Mouse (Mus musculus) MEL (cell line): ENCODE measurements around the gene Hmg20a. TPM values are rescaled to one million over a fixed set of nuclear protein-coding genes. Genes with fewer than 3 reads are reported as not detected.
A peak's percentile ranks its signal among the peaks of the same experiment; 100 is the strongest.

Experiments used
- DNase-seq: peaks from one replicate; pipeline ENCODE4 v3.0.0; 2011; ENCODE audit warnings: low read depth, low spot score
- H3K27ac ChIP-seq: 2 replicates; pipeline ENCODE4 v1.5.1; 2012; ENCODE audit warnings: low read depth, mild to moderate bottlenecking, control low read depth, low read length, moderate library complexity; ENCODE audit not compliant: control insufficient read depth
- H3K27me3 ChIP-seq, 2 experiments: fragments of 150-350 bp in 1 of 2; sonication (generic) in 1 of 2; 2 replicates each; pipeline ENCODE4 v1.6.1; 2012; ENCODE audit warnings: low read length in 2 of 2, mild to moderate bottlenecking in 2 of 2, improper control_type of control experiment in 1 of 2, moderate library complexity in 1 of 2; ENCODE audit not compliant: insufficient read depth in 2 of 2, control insufficient read depth in 1 of 2
- H3K36me3 ChIP-seq, 2 experiments: 2 replicates each; pipeline ENCODE4 v1.6.1; 2012 to 2014; ENCODE audit warnings: low read length in 2 of 2, improper control_type of control experiment in 1 of 2, inconsistent platforms in 1 of 2, mild to moderate bottlenecking in 1 of 2; ENCODE audit not compliant: insufficient read depth in 2 of 2, control insufficient read depth in 1 of 2
- H3K4me1 ChIP-seq, 2 experiments: fragments of 150-350 bp in 1 of 2; sonication (generic) in 1 of 2; 2 replicates each; pipeline ENCODE4 v1.6.1; 2012; ENCODE audit warnings: low read length in 2 of 2, improper control_type of control experiment in 1 of 2, mild to moderate bottlenecking in 1 of 2; ENCODE audit not compliant: insufficient read depth in 2 of 2, control insufficient read depth in 1 of 2
- H3K4me3 ChIP-seq, 2 experiments: fragments of 150-350 bp in 1 of 2; sonication (generic) in 1 of 2; 2 replicates each; pipeline ENCODE4 v1.5.1; 2012; ENCODE audit warnings: low read depth in 2 of 2, low read length in 2 of 2, mild to moderate bottlenecking in 2 of 2, moderate library complexity in 2 of 2, control low read depth in 1 of 2, improper control_type of control experiment in 1 of 2; ENCODE audit not compliant: control insufficient read depth in 1 of 2, insufficient read depth in 1 of 2
- H3K79me2 ChIP-seq: 2 replicates; pipeline ENCODE4 v1.6.1; 2012; ENCODE audit warnings: mild to moderate bottlenecking, low read length, moderate library complexity; ENCODE audit not compliant: control insufficient read depth, poor library complexity, insufficient read depth
- H3K9ac ChIP-seq: 2 replicates; pipeline ENCODE4 v1.6.1; 2012; ENCODE audit warnings: low read depth, mild to moderate bottlenecking, control low read depth, low read length, moderate library complexity; ENCODE audit not compliant: control insufficient read depth, poor library complexity, severe bottlenecking
- H3K9me3 ChIP-seq: fragments of 150-350 bp; sonication (generic); replicated peaks from 2 replicates; pipeline ENCODE4 v1.6.1; 2012; ENCODE audit warnings: mild to moderate bottlenecking, low read length, improper control_type of control experiment, moderate library complexity; ENCODE audit not compliant: insufficient read depth
- BHLHE40 ChIP-seq: IDR thresholded peaks from 2 replicates; pipeline ENCODE4 v1.6.1; 2012; ENCODE audit warnings: low read depth, mild to moderate bottlenecking, inconsistent platforms, low read length, improper control_type of control experiment, borderline replicate concordance
- CHD1 ChIP-seq: IDR thresholded peaks from 2 replicates; pipeline ENCODE4 v1.6.1; 2012; ENCODE audit warnings: low read depth, mild to moderate bottlenecking, inconsistent platforms, low read length, improper control_type of control experiment
- ELF1 ChIP-seq: IDR thresholded peaks from 2 replicates; pipeline ENCODE4 v1.6.1; 2014; ENCODE audit warnings: low read depth, mild to moderate bottlenecking, inconsistent platforms, low read length, improper control_type of control experiment, moderate library complexity
- EP300 ChIP-seq, 2 experiments: IDR thresholded peaks; 2 replicates each; pipeline ENCODE4 v1.6.1; 2011; ENCODE audit warnings: improper control_type of control experiment in 2 of 2, low read length in 2 of 2, low read depth in 1 of 2, mild to moderate bottlenecking in 1 of 2
- GATA1 ChIP-seq: IDR thresholded peaks from 2 replicates; pipeline ENCODE4 v1.6.1; 2011; ENCODE audit warnings: low read depth, low read length, improper control_type of control experiment
- JUND ChIP-seq: IDR thresholded peaks from 2 replicates; pipeline ENCODE4 v1.6.1; 2011; ENCODE audit warnings: low read depth, mild to moderate bottlenecking, improper control_type of control experiment, low read length
- KAT2A ChIP-seq: conservative IDR thresholded peaks from 2 replicates; pipeline ENCODE4 v1.6.1; 2012; ENCODE audit warnings: low read depth, low read length, improper control_type of control experiment, inconsistent platforms
- MAFK ChIP-seq: IDR thresholded peaks from 2 replicates; pipeline ENCODE4 v1.6.1; 2011; ENCODE audit warnings: low read depth, mild to moderate bottlenecking, low read length, improper control_type of control experiment, borderline replicate concordance
- MEF2A ChIP-seq: IDR thresholded peaks from 2 replicates; pipeline ENCODE4 v1.6.1; 2014; ENCODE audit warnings: low read depth, mild to moderate bottlenecking, inconsistent platforms, low read length, improper control_type of control experiment; ENCODE audit not compliant: poor library complexity, insufficient replicate concordance, severe bottlenecking; ENCODE audit errors: extremely low read depth
- MXI1 ChIP-seq: IDR thresholded peaks from 2 replicates; pipeline ENCODE4 v1.6.1; 2011; ENCODE audit warnings: mild to moderate bottlenecking, low read depth, low read length, improper control_type of control experiment
- NRF1 ChIP-seq: IDR thresholded peaks from 2 replicates; pipeline ENCODE4 v1.6.1; 2014; ENCODE audit warnings: low read depth, mild to moderate bottlenecking, inconsistent platforms, low read length, improper control_type of control experiment, moderate library complexity; ENCODE audit not compliant: poor library complexity, insufficient read depth, severe bottlenecking
- POLR2A ChIP-seq, 2 experiments: IDR thresholded peaks; 2 replicates each; pipeline ENCODE4 v1.6.1; 2011 to 2012; ENCODE audit warnings: low read length in 2 of 2, mild to moderate bottlenecking in 2 of 2, control low read depth in 1 of 2, improper control_type of control experiment in 1 of 2, low read depth in 1 of 2, moderate library complexity in 1 of 2; ENCODE audit not compliant: control insufficient read depth in 1 of 2, insufficient read depth in 1 of 2, poor library complexity in 1 of 2
- POLR2AphosphoS2 ChIP-seq: IDR thresholded peaks from 2 replicates; pipeline ENCODE4 v1.6.1; 2011; ENCODE audit warnings: low read length, improper control_type of control experiment
- POLR2AphosphoS5 ChIP-seq: IDR thresholded peaks from 2 replicates; pipeline ENCODE4 v1.6.1; 2012; ENCODE audit warnings: low read depth, borderline replicate concordance, mild to moderate bottlenecking, inconsistent platforms, low read length, moderate library complexity, mixed read lengths
- SIN3A ChIP-seq: IDR thresholded peaks from 2 replicates; pipeline ENCODE4 v1.6.1; 2012; ENCODE audit warnings: low read length, improper control_type of control experiment, inconsistent platforms
- SMC3 ChIP-seq: IDR thresholded peaks from 2 replicates; pipeline ENCODE4 v1.6.1; 2011; ENCODE audit warnings: low read depth, low read length, improper control_type of control experiment
- TCF12 ChIP-seq: IDR thresholded peaks from 2 replicates; pipeline ENCODE4 v1.6.1; 2014; ENCODE audit warnings: low read depth, mild to moderate bottlenecking, inconsistent platforms, low read length, improper control_type of control experiment, moderate library complexity
- USF1 ChIP-seq: IDR thresholded peaks from 2 replicates; pipeline ENCODE4 v1.6.1; 2014; ENCODE audit warnings: low read depth, mild to moderate bottlenecking, inconsistent platforms, low read length, improper control_type of control experiment, moderate library complexity
- ZC3H11A ChIP-seq: IDR thresholded peaks from 2 replicates; pipeline ENCODE4 v1.6.1; 2012; ENCODE audit warnings: low read depth, mild to moderate bottlenecking, inconsistent platforms, low read length, improper control_type of control experiment
- ZMIZ1 ChIP-seq: IDR thresholded peaks from 2 replicates; pipeline ENCODE4 v1.6.1; 2012; ENCODE audit warnings: low read depth, mild to moderate bottlenecking, inconsistent platforms, low read length, improper control_type of control experiment, moderate library complexity
- polyA plus RNA-seq, 2 experiments: library from polyadenylated mRNA; stranded (reverse) in 1 of 2; unstranded in 1 of 2; fragments of >175 nt in 1 of 2; fragments of >200 nt in 1 of 2; gene quantifications; 2 replicates each; pipeline versions ENCODE4 v1.2.1 to v1.2.4; 2012; ENCODE audit warnings: low replicate concordance in 2 of 2, low read depth in 1 of 2; ENCODE audit not compliant: insufficient read length in 2 of 2, insufficient read depth in 1 of 2, missing spikeins in 1 of 2
- total RNA-seq: library from RNA; depleted of rRNA; stranded (reverse); fragments of 300-350 nt; gene quantifications from 2 replicates; pipeline ENCODE4 v1.2.3, GENCODE M21; 2012

Gene Hmg20a
- total and polyA plus RNA-seq, 3 experiments: 12.6 to 23.6 TPM; not detected in 1

GRCm38 (mm10) chr9:56417948-56418737 lies at the start of gene Hmg20a, which contains the start of gene Peak1 (continued):
- TF ChIP-seq JUND (no peak), GATA1 (no peak), NRF1 (peak; percentile 50; the same call in 1 of the 2 replicates), POLR2A (IDR thresholded peaks at IDR 0.05; ENCODE audit: control insufficient read depth in 1 of 2, insufficient read depth in 1 of 2, low read depth in 1 of 2, low read length in 2 of 2, poor library complexity in 1 of 2) (peak; percentile 81 to 89), POLR2AphosphoS2 (no peak; the same call in 1 of the 2 replicates)

DNA sequence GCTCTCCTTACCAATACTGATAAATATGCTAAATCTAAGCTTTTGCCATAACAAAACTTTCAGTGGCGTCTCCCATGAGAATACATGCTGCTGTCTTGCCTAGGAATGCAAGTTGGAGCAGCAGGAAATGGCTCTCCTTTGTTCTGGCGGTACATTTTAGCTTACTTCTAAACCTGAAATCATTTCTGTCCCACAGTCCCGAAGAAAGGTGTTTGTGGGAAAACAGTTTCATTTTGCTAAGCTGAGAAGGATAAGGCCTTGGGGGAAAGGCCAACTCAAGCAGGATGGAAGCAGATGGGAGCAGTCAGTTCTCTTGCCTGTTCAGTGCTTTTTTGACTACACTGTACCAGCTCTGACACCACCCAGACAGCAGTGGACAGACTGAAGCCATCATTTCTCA lies 49.6 kb upstream of the Hmg20a start:
- H3K36me3 ChIP-seq: peaks cover 0 to 15% of the 10 kb centered on the region in 2 experiments; a peak in 2 of 4 replicates
- peaks cover 0 to 12% of the 10 kb centered on the region in 2 experiments; a peak in 2 of 4 replicates for H3K4me1 ChIP-seq
- no peaks in the 10 kb centered on the region for H3K9me3 ChIP-seq
- H3K9ac ChIP-seq: no peak overlapping the region
- TF ChIP-seq CHD1: no peak
- no peak for TF ChIP-seq ELF1
- TF ChIP-seq KAT2A: no peak
- no peak for TF ChIP-seq SMC3
- DNase-seq: no peak
- no peak overlapping the region for H3K27ac ChIP-seq
- no peak overlapping the region for H3K4me3 ChIP-seq
- no peaks in the 10 kb centered on the region for H3K79me2 ChIP-seq
- no peaks in the 10 kb centered on the region for H3K27me3 ChIP-seq

GRCm38 (mm10) chr9:56370710-56371109 lies 47.7 kb upstream of the Hmg20a start:
- H3K27ac ChIP-seq: peak overlapping the region; percentile 71
- DNase-seq: peak; percentile 83
- H3K79me2 ChIP-seq: no peaks in the 10 kb centered on the region
- H3K4me1 ChIP-seq: peaks cover 0 to 12% of the 10 kb centered on the region in 2 experiments; a peak in 1 of 4 replicates
- peak overlapping the region in 1 of 2 experiments; percentile 10; a peak in 1 of 4 replicates for H3K4me3 ChIP-seq
- no peak for TF ChIP-seq MXI1
- peak; percentile 33; the same call in 1 of the 2 replicates for TF ChIP-seq SIN3A
- peak overlapping the region; percentile 39 for H3K9ac ChIP-seq
- no peaks in the 10 kb centered on the region for H3K9me3 ChIP-seq
- H3K36me3 ChIP-seq: peaks cover 0 to 12% of the 10 kb centered on the region in 2 experiments; a peak in 2 of 4 replicates
- H3K27me3 ChIP-seq: no peaks in the 10 kb centered on the region

- H3K27ac ChIP-seq: no peak overlapping the region
- no peak overlapping the region for H3K4me3 ChIP-seq
- H3K36me3 ChIP-seq: peaks cover 0 to 12% of the 10 kb centered on the region in 2 experiments; a peak in 2 of 4 replicates
- no peaks in the 10 kb centered on the region for H3K79me2 ChIP-seq
- no peak for DNase-seq
- H3K4me1 ChIP-seq: peaks cover 0 to 12% of the 10 kb centered on the region in 2 experiments; a peak in 1 of 4 replicates
- no peaks in the 10 kb centered on the region for H3K27me3 ChIP-seq
- no peaks in the 10 kb centered on the region for H3K9me3 ChIP-seq
- H3K9ac ChIP-seq: no peak overlapping the region
- TF ChIP-seq POLR2AphosphoS5 (no peak), SMC3 (no peak), SIN3A (no peak), ZMIZ1 (no peak), EP300 (IDR thresholded peaks at IDR 0.05; ENCODE audit: low read depth in 1 of 2, low read length in 2 of 2) (no peak), ZC3H11A (no peak), USF1 (no peak), KAT2A (no peak), TCF12 (no peak), POLR2A (IDR thresholded peaks at IDR 0.05; ENCODE audit: control insufficient read depth in 1 of 2, insufficient read depth in 1 of 2, low read depth in 1 of 2, low read length in 2 of 2, poor library complexity in 1 of 2) (no peak), POLR2AphosphoS2 (no peak), MAFK (no peak), BHLHE40 (no peak), CHD1 (no peak), MEF2A (no peak), JUND (no peak)
Measured at GRCm38 (mm10) chr9:56374401-56374800, 44.0 kb upstream of the Hmg20a start.
